Mouse (Mus musculus) liver, adult 2 months (tissue): Measurements from ENCODE around the gene Ptcra.

Experiments used
- CTCF ChIP-seq: fragments of 200-500 bp; IDR thresholded peaks from 2 replicates; pipeline ENCODE4 v1.5.1; 2011; ENCODE audit warnings: low read depth, low read length, control low read depth
- POLR2A ChIP-seq: fragments of 200-500 bp; IDR thresholded peaks from 2 replicates; pipeline ENCODE4 v1.6.1; 2011; ENCODE audit warnings: low read length, control low read depth; ENCODE audit not compliant: insufficient read depth; ENCODE audit errors: extremely low read depth

- TF ChIP-seq CTCF (peak; percentile 36; the same call in 1 of the 2 replicates), POLR2A (peak; percentile 87)
These were observed 19.1 kb upstream of the Ptcra start, which contains the start of gene Rpl7l1 for GRCm38 (mm10) chr17:46782341-46783221.
